Mouse (Mus musculus) right cerebral cortex, postnatal 25 days (tissue): ENCODE measurements around the gene Cux1.

Source experiments
- DNase-seq: peaks from one replicate; pipeline ENCODE4 v3.0.0; 2022

Cux1 gene

DNA sequence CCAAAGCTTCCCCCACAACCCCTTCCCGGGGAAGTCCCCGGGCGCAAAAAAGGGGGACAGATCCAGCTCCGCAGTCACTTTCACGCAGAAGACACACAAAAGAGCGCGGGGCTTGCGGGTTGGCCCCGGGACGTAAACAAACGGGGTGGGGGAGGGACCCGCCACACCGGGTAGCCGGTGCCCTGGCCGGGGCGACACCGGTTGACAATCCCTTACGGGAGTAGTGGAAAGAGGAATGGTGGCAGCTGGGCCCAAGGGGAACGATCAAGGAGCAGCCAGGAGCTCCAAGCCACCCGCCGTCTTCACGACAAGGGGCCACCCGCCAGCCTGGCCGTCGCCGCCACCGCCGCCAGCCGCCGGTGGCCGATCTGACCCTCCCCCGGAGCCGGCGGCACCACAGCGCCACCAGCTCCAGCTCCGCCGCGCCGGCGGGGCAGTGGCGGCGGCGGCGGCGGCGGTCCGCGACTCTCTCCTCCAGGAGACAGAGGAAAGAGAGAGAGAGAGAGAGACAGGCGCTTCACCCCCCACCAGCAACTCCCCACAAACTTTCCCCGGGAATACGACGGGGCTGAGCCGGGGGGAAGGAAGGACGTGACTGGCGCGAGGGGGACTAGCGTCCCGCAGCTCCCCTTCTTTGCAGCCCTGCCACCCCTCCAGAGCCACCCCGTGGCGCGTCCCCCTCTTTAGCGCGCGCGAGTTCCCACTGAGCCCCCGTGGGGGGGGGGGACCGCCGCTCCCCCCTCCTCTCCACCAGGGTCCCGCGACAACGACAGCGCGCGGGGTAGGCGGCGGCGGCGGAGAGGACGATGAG lies 1.1 kb downstream of the Cux1 start:
- peak; percentile 67 for DNase-seq

DNA sequence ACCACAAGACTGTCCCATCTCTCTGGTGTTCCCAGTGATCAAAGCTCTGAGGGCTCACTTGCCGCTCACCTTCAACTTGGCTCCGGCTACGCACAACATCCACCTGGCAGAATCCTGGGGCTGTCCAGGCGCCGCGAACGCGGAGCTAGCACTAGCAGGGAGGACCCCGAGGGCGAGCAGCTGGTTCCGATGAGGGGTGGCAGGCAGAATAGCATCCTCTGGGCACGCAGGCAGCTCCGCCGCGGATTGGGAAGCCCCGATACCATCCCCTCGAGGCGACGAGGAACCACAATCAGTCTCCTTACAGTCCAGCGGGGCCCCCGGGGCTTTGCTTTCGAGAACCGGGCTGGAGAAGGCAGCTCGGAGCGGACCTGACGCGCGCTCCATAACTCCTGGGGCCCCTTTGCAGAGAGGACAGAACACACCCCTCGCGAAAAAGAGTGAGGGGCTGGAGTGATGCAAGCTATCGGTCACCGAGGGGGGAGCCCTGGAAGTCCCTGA lies 1.9 kb downstream of the Cux1 start:
- peak; percentile 27 for DNase-seq

DNA sequence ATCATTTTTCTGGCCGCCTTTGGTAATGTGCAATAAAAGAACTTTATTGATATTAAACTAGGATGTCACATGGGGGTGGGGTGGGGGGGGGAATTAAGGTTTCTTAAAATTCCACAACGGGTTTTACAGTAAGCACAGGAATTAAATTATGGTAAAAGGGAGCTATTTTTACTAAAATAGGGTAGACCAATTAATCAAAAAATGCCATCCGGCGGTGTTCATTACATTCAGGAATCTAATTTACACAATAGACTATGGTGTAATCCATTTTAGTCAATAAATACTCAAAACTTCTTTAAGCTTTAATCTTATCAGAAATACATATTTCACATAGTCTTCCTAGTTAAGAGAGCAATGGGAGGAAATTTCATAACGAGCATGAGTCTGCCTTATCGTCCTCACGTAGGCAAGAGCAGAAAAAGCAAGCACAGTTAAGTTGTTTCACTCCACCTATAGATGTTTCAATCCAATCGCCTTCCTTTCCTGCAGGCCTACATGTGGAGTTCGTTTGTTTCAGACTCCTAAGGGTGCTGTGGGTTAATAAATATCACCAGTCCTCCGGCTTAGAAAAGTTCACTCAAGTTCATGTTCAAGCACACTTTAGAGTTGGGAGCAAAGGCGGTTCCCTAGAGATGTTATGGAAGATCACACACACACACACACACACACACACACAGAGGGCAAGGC lies 2.5 kb downstream of the Cux1 start:
- no peak for DNase-seq

DNA sequence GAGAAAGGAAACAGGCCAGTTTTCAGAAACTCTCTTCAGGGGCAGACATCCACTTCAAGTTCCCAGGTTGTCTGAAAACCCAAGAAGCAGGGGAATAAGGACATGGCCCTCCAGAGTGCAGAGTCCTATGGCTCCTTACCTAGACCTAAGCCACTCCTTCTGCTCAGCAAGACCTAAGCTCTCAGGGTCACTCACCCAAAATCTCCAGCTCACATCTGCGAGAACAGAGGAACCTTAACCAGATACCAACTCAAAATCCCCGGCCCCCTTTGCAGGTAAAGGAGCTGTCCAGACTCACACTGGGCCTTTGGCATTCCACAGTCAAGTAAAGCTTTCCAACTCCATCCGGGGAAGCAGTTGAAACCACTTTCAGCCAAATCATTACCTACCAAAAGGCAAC lies 3.3 kb downstream of the Cux1 start:
- no peak for DNase-seq

DNA sequence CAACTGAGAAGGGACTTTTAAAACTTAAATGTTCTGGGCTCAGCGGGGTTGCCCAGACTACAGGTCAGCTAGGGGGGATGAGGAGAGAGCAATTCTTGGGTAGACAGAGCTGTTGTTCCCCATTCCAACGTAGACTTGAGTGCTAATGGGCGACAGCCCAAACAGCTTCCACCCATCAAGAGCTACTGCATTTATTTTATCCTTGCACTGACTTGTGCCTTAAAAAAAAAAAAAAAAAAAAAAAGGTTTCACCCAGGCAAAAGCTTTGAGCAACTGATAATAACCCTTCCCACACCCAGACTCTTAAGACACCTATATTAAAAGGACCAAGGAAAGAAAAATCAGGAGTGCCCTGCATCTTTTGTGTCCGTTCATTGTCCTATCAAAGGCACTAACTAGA lies 4.2 kb downstream of the Cux1 start:
- DNase-seq = no peak

DNA sequence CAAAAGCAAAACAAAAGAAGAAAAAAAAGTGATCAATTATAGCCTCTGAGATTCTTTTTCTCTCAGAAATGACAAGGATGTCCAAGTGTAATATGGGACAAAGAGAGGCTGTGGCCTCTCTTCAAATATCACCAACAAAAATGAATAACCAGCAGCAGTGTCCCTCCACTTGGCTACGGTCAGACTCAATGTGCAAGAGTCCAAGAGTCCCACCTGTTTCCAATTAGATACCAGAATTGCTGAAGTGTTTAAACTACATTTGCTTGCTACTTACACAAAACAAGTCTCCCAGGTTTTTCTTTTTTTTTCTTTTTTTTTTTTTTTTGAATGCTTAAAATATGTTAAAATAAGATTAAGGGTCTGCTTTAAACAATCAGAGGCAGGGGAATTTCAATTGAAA lies 5.1 kb downstream of the Cux1 start:
- DNase-seq = no peak

DNA sequence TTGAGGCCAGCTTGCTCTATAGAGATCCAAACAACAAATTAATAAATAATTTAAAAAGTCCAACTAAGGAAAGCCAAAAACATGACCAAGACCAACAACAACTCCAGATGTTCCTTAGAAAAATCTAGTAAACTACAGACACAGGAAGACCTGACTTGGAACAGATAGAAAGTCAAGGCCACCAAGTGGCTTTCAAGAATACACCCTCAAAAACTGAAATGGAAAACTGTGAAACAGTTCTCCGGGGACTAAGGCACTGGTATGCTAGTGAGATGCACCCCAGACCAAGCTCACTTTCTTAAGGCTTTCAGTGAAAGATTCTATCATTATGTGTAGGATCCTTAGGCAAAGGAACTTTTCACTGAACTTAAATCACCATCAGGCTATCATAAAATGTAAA lies 5.6 kb downstream of the Cux1 start:
- DNase-seq = no peak

DNA sequence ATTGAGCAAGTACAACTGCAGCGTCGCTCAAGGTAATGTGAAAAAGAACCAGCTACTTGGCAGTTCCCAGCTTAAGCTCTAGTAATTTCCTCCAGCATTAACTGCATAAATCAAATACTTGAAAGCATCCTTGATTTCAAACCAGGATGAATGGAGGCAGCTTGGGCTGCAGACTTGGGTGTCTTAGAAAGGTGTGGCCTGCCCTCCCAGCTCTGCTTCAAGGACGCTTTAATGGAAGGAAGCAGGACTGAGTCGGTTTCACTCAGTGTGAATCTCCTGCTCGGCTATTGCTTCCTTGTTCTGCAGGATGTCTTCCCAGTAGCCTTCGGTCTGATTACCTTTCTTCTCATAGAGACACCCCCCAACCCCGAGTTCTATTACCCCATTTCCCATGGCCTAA lies 6.6 kb downstream of the Cux1 start:
- no peak for DNase-seq

DNA sequence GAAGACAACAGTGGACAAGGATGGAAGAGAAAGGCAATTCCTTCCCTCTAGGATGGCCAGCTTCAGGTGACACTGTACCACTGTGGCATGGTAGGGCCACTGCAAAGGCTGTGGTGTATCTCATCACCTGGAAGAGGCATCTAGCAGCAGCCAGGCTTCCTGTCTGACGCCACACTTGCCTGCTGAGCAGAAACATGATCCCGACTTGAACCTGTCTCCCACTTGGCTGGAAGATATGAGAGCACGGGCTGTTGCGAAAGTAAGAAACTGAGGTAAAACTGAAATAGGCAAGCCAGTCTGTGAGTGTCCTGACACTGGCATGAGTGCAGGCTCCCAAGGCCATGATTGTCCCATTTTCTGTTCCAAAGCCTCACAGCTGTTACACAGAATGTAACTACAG lies 9.8 kb downstream of the Cux1 start:
- DNase-seq = no peak

DNA sequence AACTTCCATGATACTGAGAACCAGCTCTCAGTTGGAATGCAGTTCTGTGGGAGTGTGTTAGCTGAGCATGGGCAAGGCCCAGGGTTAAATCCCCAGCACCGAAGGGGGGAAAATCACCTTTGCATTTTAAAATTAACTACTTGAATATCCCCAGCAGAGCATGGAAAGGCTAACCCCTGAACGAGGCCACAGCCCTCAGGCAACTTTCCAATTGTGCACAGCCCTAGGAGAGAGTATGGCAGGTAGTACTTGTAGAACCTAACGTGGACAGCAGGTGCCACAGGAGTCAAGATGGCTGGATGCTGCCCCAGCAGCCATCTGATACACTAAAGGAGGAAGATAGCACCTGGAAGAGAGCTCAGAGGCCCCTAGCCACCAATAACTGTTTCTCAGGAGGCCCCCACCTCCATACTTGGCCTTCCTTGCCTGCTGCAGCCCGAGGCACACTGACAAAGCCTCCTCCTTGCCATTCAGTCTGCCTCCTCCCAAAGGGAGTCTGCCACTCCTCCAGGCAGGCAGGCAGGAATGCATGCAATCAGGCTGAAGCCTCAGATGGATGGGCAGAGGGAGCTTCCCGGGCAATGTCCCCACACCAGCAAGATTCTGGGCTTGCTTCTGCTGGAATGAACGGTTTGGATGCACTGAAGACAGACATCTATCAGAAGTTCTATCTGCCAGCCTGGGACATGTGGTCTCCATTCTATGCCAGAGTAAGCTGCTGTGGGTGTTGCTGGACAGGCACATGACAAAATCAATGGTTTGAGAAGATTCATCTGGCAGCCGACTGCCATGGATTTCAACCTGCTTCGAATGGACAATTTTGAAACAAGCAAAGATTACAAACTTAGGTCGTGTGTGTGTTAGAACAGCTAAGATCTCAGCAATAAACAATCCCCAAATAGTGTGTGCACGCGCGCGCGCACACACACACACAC lies 10.7 kb downstream of the Cux1 start:
- DNase-seq = no peak

DNA sequence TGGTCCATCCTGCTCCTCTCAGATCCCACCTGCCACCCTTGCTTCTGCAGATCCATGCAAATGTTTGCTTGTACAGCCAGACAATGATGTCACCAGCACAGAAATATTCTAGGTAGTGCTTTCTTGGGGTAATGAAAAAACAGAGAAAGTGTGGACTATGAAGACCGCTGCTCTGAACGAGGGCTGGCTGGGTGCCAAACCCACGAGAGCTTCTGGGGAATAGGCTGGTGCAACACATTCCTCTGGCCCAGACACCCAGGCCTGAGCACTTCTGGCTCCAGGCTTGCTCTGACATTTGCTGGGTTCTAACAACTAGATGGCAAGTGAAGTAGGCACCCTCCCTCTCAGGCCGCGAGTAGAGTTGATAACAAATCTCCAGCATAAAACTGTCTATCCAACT lies 11.6 kb downstream of the Cux1 start:
- no peak for DNase-seq

DNA sequence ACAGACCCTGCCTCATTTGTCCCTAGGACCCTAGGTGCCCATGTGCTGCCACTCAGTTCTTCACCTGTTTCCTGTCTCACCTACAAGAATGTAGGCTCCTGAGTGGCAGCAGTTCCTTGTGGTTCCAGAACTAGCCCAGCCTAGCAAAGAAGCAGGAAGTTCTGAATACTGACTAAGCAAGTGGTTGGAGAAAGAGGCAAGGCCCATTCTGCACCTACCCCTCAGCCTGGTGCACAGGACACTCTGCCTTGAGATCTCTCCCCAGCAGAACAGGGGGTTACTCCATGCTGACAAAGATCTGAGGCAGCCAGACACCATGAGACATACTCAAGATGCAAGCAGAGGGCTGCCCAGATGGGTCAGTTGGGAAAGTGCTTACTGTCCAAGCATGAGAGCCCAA lies 14.5 kb downstream of the Cux1 start:
- no peak for DNase-seq

DNA sequence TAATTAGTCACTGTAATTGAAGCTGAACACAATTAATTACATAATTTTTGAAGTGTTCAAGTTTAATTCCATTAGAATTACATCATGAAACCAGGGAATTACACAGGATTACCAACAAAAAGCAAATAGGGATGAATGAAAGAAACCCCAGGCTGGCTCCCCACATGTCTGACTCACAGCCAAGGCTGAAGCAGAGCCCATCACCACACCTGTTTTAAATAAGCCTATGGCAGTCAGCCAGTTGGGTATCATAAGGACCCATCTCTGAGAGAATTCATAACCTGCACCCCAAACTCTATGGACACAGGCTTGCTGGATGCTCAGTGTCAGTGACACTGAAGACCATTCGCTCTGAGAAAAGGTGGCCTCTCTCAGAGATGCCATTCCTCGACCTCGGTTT lies 15.2 kb downstream of the Cux1 start:
- no peak for DNase-seq

DNA sequence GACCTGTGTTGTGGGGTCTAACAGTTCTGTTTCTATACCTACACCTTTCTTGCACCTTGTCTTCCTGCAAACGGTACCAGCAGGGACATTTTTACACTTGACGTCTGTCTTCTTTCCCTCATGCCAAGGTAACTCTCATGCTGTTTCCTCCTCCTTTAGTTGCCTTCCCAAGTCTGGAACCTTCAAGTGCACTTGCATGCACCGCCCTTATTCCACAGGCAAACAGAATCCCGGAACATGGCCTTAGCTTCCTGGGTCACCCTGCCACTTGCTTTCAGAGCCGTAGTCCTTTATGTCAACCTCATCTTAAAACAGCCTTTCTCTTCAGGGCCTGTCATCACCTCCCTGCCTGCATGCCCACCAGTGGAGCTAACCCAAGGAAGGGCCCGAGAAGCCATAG lies 15.7 kb downstream of the Cux1 start:
- DNase-seq = no peak

DNA sequence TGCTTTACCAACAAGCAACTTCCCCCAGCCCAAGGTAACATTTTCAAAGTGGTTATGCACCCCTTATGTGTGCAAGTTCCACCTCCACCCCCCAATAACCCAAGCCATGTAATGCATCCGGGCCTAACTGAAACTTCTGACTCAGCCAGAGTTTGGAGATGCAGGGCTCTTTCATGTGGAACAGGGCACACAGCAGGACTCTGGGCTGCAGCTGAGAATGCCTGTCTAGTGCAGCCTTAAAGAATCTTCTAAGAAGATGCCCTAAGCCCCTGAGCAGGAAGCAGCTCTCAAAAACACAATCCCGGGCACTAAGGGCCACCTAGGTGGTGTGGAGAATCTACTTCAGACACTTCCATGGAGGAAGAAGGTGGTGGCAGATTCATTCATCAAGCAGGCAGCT lies 16.6 kb downstream of the Cux1 start:
- no peak for DNase-seq

DNA sequence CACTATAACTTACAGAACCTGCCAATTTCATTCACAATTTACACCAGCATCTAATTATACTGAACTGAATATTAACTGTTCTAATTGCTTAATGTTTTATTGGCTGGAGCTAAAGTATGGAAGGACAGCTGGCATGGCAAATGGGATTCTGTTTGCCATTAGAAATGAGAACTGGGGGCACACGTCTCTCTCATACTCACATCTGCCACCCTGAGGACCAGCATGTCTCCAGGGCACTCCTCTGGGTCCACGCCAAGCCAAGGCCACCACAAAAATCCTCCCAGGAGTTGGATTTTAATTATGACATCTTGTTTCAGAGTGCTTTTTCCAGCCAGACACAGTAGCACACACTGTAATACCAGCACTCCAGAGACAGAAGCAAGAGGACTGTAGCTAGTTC lies 18.5 kb downstream of the Cux1 start:
- DNase-seq = no peak

DNA sequence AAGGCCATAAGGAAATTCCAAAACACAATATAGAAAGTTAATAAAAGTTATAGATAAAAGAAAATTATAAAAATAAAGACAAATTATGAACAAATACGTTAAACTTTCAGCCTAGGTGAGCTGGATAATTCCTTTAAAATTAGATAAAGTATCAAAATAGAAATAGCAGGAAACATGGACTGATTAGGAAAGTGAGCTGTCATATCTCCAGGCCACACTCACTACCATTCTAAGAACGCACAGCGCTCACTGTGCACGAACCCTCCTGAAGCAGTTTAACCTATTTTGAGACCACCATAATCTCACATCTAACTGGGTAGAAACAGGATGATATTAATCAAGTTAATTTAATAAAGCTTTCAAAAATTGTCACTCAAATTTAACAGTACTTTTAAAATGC lies 22.2 kb downstream of the Cux1 start:
- DNase-seq = no peak

DNA sequence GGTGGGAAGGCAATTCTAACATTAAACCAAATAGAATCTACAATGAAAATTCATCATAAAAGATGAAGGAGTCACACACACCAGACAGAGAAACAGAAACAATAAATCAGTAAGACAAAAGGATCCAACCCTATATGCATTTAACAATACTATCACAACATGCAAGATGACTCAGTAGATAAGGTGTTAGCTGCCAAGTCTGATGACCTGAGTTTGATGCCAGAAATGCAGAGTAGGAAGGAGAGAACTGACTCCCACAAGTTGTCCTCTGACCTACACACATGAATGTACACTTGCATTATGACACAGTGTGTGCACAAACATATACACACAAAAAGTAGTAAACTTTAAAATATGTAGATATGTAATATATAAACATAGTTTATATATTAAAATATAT lies 24.1 kb downstream of the Cux1 start:
- DNase-seq = no peak

DNA sequence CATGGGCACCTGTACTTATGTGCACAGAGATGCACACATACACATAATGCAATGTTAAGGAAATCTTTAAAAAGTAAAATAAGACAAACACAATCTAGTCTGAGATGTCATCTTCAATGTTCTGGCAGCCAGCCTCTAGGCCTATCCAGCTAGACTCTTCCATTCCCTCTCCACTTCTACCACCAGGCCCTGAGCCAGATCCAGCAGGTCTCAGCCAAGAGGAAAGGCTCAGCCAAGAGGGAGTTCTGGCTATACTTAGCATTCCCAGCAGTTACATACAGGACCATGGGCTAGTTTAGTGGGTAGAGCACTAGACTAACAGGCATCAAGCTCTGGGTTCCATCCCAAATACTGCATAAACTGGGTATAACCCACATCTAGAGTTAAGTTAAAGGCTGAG lies 26.3 kb downstream of the Cux1 start:
- peak; percentile 38 for DNase-seq

DNA sequence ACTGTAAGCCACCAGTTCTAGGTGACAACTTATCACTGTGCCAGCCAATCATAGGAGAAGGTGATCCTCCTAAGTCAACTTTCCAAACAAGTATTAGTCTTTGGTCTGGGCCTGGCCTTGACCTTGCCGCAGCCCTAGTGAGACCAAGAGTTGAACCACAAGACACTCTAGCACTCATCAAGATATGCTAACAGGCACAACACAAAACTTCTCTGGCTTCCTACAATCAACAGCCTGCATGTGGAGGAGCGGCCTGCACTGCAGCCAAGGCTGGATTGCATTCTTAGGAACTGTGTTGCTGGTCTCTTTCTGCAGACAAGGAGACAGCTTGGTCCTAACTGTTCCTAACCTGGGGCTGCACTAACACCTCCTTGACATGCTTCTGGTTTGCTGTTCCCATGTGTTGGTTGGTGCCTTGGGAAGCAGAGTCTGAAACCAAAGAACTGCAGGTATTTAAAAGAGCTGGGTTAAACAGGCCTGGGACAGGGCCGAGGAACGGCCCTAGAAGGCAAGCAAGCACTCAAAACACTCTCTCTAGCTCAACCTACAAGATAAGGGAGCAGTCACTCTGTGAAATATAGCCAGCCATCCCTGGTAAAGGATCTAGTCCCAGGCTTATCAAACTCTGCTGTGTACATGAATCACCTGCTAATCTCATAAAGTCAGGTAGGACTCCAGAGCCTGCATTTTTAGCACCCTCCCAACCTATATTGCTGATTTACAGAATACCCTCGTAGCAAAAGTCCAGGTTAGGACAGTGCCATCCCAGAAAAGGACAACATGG lies 27.0 kb downstream of the Cux1 start:
- DNase-seq = no peak

DNA sequence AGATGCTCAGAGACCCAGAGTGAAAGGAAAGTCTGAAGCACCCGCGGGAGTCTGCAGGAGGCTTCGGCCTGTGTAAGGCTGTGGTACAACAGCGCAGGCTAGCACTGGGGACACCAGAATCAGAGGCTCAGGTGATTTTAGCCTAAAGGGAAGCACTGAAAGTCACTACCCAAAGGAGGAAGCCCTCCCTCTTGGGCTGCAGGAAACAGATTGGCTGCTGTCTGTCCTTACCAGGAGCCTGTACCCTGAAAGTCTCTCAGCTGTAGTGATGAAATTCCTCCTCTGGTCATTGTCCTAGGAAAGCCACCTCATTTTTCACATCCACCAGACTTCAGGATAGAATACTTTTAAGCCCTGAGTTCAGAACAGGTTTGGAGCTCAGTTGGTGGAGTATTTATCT lies 30.5 kb downstream of the Cux1 start:
- DNase-seq = no peak

DNA sequence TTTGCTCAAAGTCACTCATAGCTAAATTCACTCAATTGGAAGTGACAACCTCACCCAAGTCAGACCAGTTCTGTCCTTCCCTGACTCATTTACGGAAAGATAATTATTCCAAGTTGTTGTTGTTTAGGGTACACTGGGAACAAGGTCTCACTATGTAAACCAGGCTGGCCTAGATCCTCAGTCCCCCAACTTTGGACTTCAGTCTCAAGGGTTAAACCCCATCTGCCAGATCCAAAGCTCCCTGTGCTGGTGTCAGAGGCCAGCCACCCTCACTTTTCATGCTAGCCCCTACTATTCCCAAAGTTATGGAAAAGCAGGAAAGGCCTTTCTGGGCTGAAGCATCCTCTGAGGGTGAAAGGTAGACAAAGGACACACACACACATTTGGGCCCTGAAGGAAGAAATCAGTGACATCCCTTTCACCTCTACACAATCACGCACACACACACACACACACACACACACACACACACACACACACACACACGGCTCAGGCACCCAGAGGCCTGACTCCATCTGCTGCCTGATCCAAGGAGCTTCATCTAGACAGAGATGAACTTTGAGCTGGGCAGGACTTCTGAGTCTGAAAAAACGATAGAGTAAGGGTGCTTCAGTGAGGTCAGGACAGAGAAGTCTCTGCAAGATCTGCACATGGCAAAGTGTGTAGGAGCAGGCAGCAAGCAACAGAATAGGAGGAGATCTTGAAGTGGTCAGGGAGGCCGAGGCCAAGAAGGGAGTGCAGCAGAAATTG lies 31.1 kb downstream of the Cux1 start:
- no peak for DNase-seq
